Mouse (Mus musculus) MEL (cell line): ENCODE data around the gene Fam71a. TPM values are rescaled to one million over a fixed set of nuclear protein-coding genes. Genes with fewer than 3 reads are reported as not detected.

Experiments
- DNase-seq: peaks from one replicate; pipeline ENCODE4 v3.0.0; 2011; ENCODE audit warnings: low read depth, low spot score
- H3K27ac ChIP-seq: 2 replicates; pipeline ENCODE4 v1.5.1; 2012; ENCODE audit warnings: low read depth, mild to moderate bottlenecking, control low read depth, low read length, moderate library complexity; ENCODE audit not compliant: control insufficient read depth
- H3K27me3 ChIP-seq, 2 experiments: fragments of 150-350 bp in 1 of 2; sonication (generic) in 1 of 2; 2 replicates each; pipeline ENCODE4 v1.6.1; 2012; ENCODE audit warnings: low read length in 2 of 2, mild to moderate bottlenecking in 2 of 2, improper control_type of control experiment in 1 of 2, moderate library complexity in 1 of 2; ENCODE audit not compliant: insufficient read depth in 2 of 2, control insufficient read depth in 1 of 2
- H3K36me3 ChIP-seq, 2 experiments: 2 replicates each; pipeline ENCODE4 v1.6.1; 2012 to 2014; ENCODE audit warnings: low read length in 2 of 2, improper control_type of control experiment in 1 of 2, inconsistent platforms in 1 of 2, mild to moderate bottlenecking in 1 of 2; ENCODE audit not compliant: insufficient read depth in 2 of 2, control insufficient read depth in 1 of 2
- H3K4me1 ChIP-seq, 2 experiments: fragments of 150-350 bp in 1 of 2; sonication (generic) in 1 of 2; 2 replicates each; pipeline ENCODE4 v1.6.1; 2012; ENCODE audit warnings: low read length in 2 of 2, improper control_type of control experiment in 1 of 2, mild to moderate bottlenecking in 1 of 2; ENCODE audit not compliant: insufficient read depth in 2 of 2, control insufficient read depth in 1 of 2
- H3K4me3 ChIP-seq, 2 experiments: fragments of 150-350 bp in 1 of 2; sonication (generic) in 1 of 2; 2 replicates each; pipeline ENCODE4 v1.5.1; 2012; ENCODE audit warnings: low read depth in 2 of 2, low read length in 2 of 2, mild to moderate bottlenecking in 2 of 2, moderate library complexity in 2 of 2, control low read depth in 1 of 2, improper control_type of control experiment in 1 of 2; ENCODE audit not compliant: control insufficient read depth in 1 of 2, insufficient read depth in 1 of 2
- H3K79me2 ChIP-seq: 2 replicates; pipeline ENCODE4 v1.6.1; 2012; ENCODE audit warnings: mild to moderate bottlenecking, low read length, moderate library complexity; ENCODE audit not compliant: control insufficient read depth, poor library complexity, insufficient read depth
- H3K9ac ChIP-seq: 2 replicates; pipeline ENCODE4 v1.6.1; 2012; ENCODE audit warnings: low read depth, mild to moderate bottlenecking, control low read depth, low read length, moderate library complexity; ENCODE audit not compliant: control insufficient read depth, poor library complexity, severe bottlenecking
- H3K9me3 ChIP-seq: fragments of 150-350 bp; sonication (generic); replicated peaks from 2 replicates; pipeline ENCODE4 v1.6.1; 2012; ENCODE audit warnings: mild to moderate bottlenecking, low read length, improper control_type of control experiment, moderate library complexity; ENCODE audit not compliant: insufficient read depth
- BHLHE40 ChIP-seq: IDR thresholded peaks from 2 replicates; pipeline ENCODE4 v1.6.1; 2012; ENCODE audit warnings: low read depth, mild to moderate bottlenecking, inconsistent platforms, low read length, improper control_type of control experiment, borderline replicate concordance
- CHD1 ChIP-seq: IDR thresholded peaks from 2 replicates; pipeline ENCODE4 v1.6.1; 2012; ENCODE audit warnings: low read depth, mild to moderate bottlenecking, inconsistent platforms, low read length, improper control_type of control experiment
- CHD2 ChIP-seq: IDR thresholded peaks from 2 replicates; pipeline ENCODE4 v1.6.1; 2011; ENCODE audit warnings: low read length, improper control_type of control experiment
- CTCF ChIP-seq, 3 experiments: IDR thresholded peaks in 2 of 3; conservative IDR thresholded peaks in 1 of 3; 2 replicates each; pipeline ENCODE4 v1.5.1; 2011 to 2012; ENCODE audit warnings: low read length in 3 of 3, low read depth in 2 of 3, mild to moderate bottlenecking in 2 of 3, improper control_type of control experiment in 1 of 3, inconsistent platforms in 1 of 3, mixed read lengths in 1 of 3, moderate library complexity in 1 of 3; ENCODE audit not compliant: control insufficient read depth in 1 of 3, insufficient read depth in 1 of 3, poor library complexity in 1 of 3, severe bottlenecking in 1 of 3
- E2F4 ChIP-seq: IDR thresholded peaks from 2 replicates; pipeline ENCODE4 v1.6.1; 2011; ENCODE audit warnings: low read depth, low read length, improper control_type of control experiment, borderline replicate concordance
- ELF1 ChIP-seq: IDR thresholded peaks from 2 replicates; pipeline ENCODE4 v1.6.1; 2014; ENCODE audit warnings: low read depth, mild to moderate bottlenecking, inconsistent platforms, low read length, improper control_type of control experiment, moderate library complexity
- EP300 ChIP-seq, 2 experiments: IDR thresholded peaks; 2 replicates each; pipeline ENCODE4 v1.6.1; 2011; ENCODE audit warnings: improper control_type of control experiment in 2 of 2, low read length in 2 of 2, low read depth in 1 of 2, mild to moderate bottlenecking in 1 of 2
- ETS1 ChIP-seq: IDR thresholded peaks from 2 replicates; pipeline ENCODE4 v1.6.1; 2012; ENCODE audit warnings: low read depth, mild to moderate bottlenecking, inconsistent platforms, low read length, improper control_type of control experiment, moderate library complexity
- GABPA ChIP-seq: IDR thresholded peaks from 2 replicates; pipeline ENCODE4 v1.6.1; 2012; ENCODE audit warnings: low read depth, mild to moderate bottlenecking, inconsistent platforms, low read length, improper control_type of control experiment, moderate library complexity
- GATA1 ChIP-seq: IDR thresholded peaks from 2 replicates; pipeline ENCODE4 v1.6.1; 2011; ENCODE audit warnings: low read depth, low read length, improper control_type of control experiment
- HCFC1 ChIP-seq: IDR thresholded peaks from 2 replicates; pipeline ENCODE4 v1.6.1; 2012; ENCODE audit warnings: low read depth, mild to moderate bottlenecking, inconsistent platforms, low read length, improper control_type of control experiment, moderate library complexity
- JUND ChIP-seq: IDR thresholded peaks from 2 replicates; pipeline ENCODE4 v1.6.1; 2011; ENCODE audit warnings: low read depth, mild to moderate bottlenecking, improper control_type of control experiment, low read length
- KAT2A ChIP-seq: conservative IDR thresholded peaks from 2 replicates; pipeline ENCODE4 v1.6.1; 2012; ENCODE audit warnings: low read depth, low read length, improper control_type of control experiment, inconsistent platforms
- MAFK ChIP-seq: IDR thresholded peaks from 2 replicates; pipeline ENCODE4 v1.6.1; 2011; ENCODE audit warnings: low read depth, mild to moderate bottlenecking, low read length, improper control_type of control experiment, borderline replicate concordance
- MAZ ChIP-seq: IDR thresholded peaks from 2 replicates; pipeline ENCODE4 v1.6.1; 2012; ENCODE audit warnings: low read depth, mild to moderate bottlenecking, inconsistent platforms, low read length, improper control_type of control experiment
- MEF2A ChIP-seq: IDR thresholded peaks from 2 replicates; pipeline ENCODE4 v1.6.1; 2014; ENCODE audit warnings: low read depth, mild to moderate bottlenecking, inconsistent platforms, low read length, improper control_type of control experiment; ENCODE audit not compliant: poor library complexity, insufficient replicate concordance, severe bottlenecking; ENCODE audit errors: extremely low read depth
- MXI1 ChIP-seq: IDR thresholded peaks from 2 replicates; pipeline ENCODE4 v1.6.1; 2011; ENCODE audit warnings: mild to moderate bottlenecking, low read depth, low read length, improper control_type of control experiment
- MYB ChIP-seq: IDR thresholded peaks from 2 replicates; pipeline ENCODE4 v1.6.1; 2011; ENCODE audit warnings: mild to moderate bottlenecking, low read depth, low read length, improper control_type of control experiment
- MYC ChIP-seq: IDR thresholded peaks from 2 replicates; pipeline ENCODE4 v1.6.1; 2011; ENCODE audit warnings: low read depth, mild to moderate bottlenecking, low read length, improper control_type of control experiment, moderate library complexity
- NRF1 ChIP-seq: IDR thresholded peaks from 2 replicates; pipeline ENCODE4 v1.6.1; 2014; ENCODE audit warnings: low read depth, mild to moderate bottlenecking, inconsistent platforms, low read length, improper control_type of control experiment, moderate library complexity; ENCODE audit not compliant: poor library complexity, insufficient read depth, severe bottlenecking
- POLR2A ChIP-seq, 2 experiments: IDR thresholded peaks; 2 replicates each; pipeline ENCODE4 v1.6.1; 2011 to 2012; ENCODE audit warnings: low read length in 2 of 2, mild to moderate bottlenecking in 2 of 2, control low read depth in 1 of 2, improper control_type of control experiment in 1 of 2, low read depth in 1 of 2, moderate library complexity in 1 of 2; ENCODE audit not compliant: control insufficient read depth in 1 of 2, insufficient read depth in 1 of 2, poor library complexity in 1 of 2
- POLR2AphosphoS2 ChIP-seq: IDR thresholded peaks from 2 replicates; pipeline ENCODE4 v1.6.1; 2011; ENCODE audit warnings: low read length, improper control_type of control experiment
- POLR2AphosphoS5 ChIP-seq: IDR thresholded peaks from 2 replicates; pipeline ENCODE4 v1.6.1; 2012; ENCODE audit warnings: low read depth, borderline replicate concordance, mild to moderate bottlenecking, inconsistent platforms, low read length, moderate library complexity, mixed read lengths
- RAD21 ChIP-seq: IDR thresholded peaks from 2 replicates; pipeline ENCODE4 v1.6.1; 2011; ENCODE audit warnings: mild to moderate bottlenecking, low read depth, low read length, improper control_type of control experiment
- RCOR1 ChIP-seq: IDR thresholded peaks from 2 replicates; pipeline ENCODE4 v1.6.1; 2012; ENCODE audit warnings: low read depth, mild to moderate bottlenecking, inconsistent platforms, low read length, improper control_type of control experiment
- SIN3A ChIP-seq: IDR thresholded peaks from 2 replicates; pipeline ENCODE4 v1.6.1; 2012; ENCODE audit warnings: low read length, improper control_type of control experiment, inconsistent platforms
- SMC3 ChIP-seq: IDR thresholded peaks from 2 replicates; pipeline ENCODE4 v1.6.1; 2011; ENCODE audit warnings: low read depth, low read length, improper control_type of control experiment
- TAL1 ChIP-seq: IDR thresholded peaks from 2 replicates; pipeline ENCODE4 v1.6.1; 2012; ENCODE audit warnings: mild to moderate bottlenecking, inconsistent platforms, low read length, moderate library complexity, mixed read lengths
- TBP ChIP-seq: IDR thresholded peaks from 2 replicates; pipeline ENCODE4 v1.8.0; 2011; ENCODE audit warnings: low read depth, low read length, improper control_type of control experiment
- TCF12 ChIP-seq: IDR thresholded peaks from 2 replicates; pipeline ENCODE4 v1.6.1; 2014; ENCODE audit warnings: low read depth, mild to moderate bottlenecking, inconsistent platforms, low read length, improper control_type of control experiment, moderate library complexity
- UBTF ChIP-seq: IDR thresholded peaks from 2 replicates; pipeline ENCODE4 v1.6.1; 2012; ENCODE audit warnings: low read depth, mild to moderate bottlenecking, inconsistent platforms, low read length, improper control_type of control experiment, moderate library complexity, borderline replicate concordance; ENCODE audit not compliant: insufficient read depth
- USF1 ChIP-seq: IDR thresholded peaks from 2 replicates; pipeline ENCODE4 v1.6.1; 2014; ENCODE audit warnings: low read depth, mild to moderate bottlenecking, inconsistent platforms, low read length, improper control_type of control experiment, moderate library complexity
- USF2 ChIP-seq, 2 experiments: IDR thresholded peaks; 2 replicates each; pipeline ENCODE4 v1.6.1; 2011 to 2012; ENCODE audit warnings: improper control_type of control experiment in 2 of 2, low read length in 2 of 2, borderline replicate concordance in 1 of 2, inconsistent platforms in 1 of 2, low read depth in 1 of 2, mild to moderate bottlenecking in 1 of 2; ENCODE audit not compliant: insufficient read depth in 1 of 2
- ZC3H11A ChIP-seq: IDR thresholded peaks from 2 replicates; pipeline ENCODE4 v1.6.1; 2012; ENCODE audit warnings: low read depth, mild to moderate bottlenecking, inconsistent platforms, low read length, improper control_type of control experiment
- ZKSCAN1 ChIP-seq: IDR thresholded peaks from 2 replicates; pipeline ENCODE4 v1.6.1; 2012; ENCODE audit warnings: low read depth, mild to moderate bottlenecking, inconsistent platforms, low read length, improper control_type of control experiment, moderate library complexity
- ZMIZ1 ChIP-seq: IDR thresholded peaks from 2 replicates; pipeline ENCODE4 v1.6.1; 2012; ENCODE audit warnings: low read depth, mild to moderate bottlenecking, inconsistent platforms, low read length, improper control_type of control experiment, moderate library complexity
- ZNF384 ChIP-seq: IDR thresholded peaks from 2 replicates; pipeline ENCODE4 v1.6.1; 2012; ENCODE audit warnings: low read depth, mild to moderate bottlenecking, inconsistent platforms, low read length, improper control_type of control experiment
- polyA plus RNA-seq, 2 experiments: library from polyadenylated mRNA; stranded (reverse) in 1 of 2; unstranded in 1 of 2; fragments of >175 nt in 1 of 2; fragments of >200 nt in 1 of 2; gene quantifications; 2 replicates each; pipeline versions ENCODE4 v1.2.1 to v1.2.4; 2012; ENCODE audit warnings: low replicate concordance in 2 of 2, low read depth in 1 of 2; ENCODE audit not compliant: insufficient read length in 2 of 2, insufficient read depth in 1 of 2, missing spikeins in 1 of 2
- total RNA-seq: library from RNA; depleted of rRNA; stranded (reverse); fragments of 300-350 nt; gene quantifications from 2 replicates; pipeline ENCODE4 v1.2.3, GENCODE M21; 2012

The Fam71a gene
- total and polyA plus RNA-seq, 3 experiments: not detected

- H3K36me3 ChIP-seq: peaks cover 0 to 17% of the 10 kb centered on the region in 2 experiments; a peak in 2 of 4 replicates
- no peaks in the 10 kb centered on the region for H3K79me2 ChIP-seq
- peak overlapping the region; percentile 43 for H3K27ac ChIP-seq
- H3K4me1 ChIP-seq: peaks cover 12 to 28% of the 10 kb centered on the region in 2 experiments
- no peaks in the 10 kb centered on the region for H3K9me3 ChIP-seq
- H3K4me3 ChIP-seq: peak overlapping the region; percentile 29 to 36
- peak overlapping the region; percentile 40 for H3K9ac ChIP-seq
- DNase-seq: peak; percentile 68
- no peaks in the 10 kb centered on the region for H3K27me3 ChIP-seq
- TF ChIP-seq USF1 (no peak), ZNF384 (no peak), ZC3H11A (no peak), USF2 (IDR thresholded peaks at IDR 0.05; ENCODE audit: borderline replicate concordance in 1 of 2, insufficient read depth in 1 of 2, low read depth in 1 of 2, low read length in 2 of 2) (no peak), MYB (no peak), JUND (no peak), MXI1 (no peak), CHD1 (no peak), CTCF (IDR thresholded peaks at IDR 0.05 in 2 of 3, conservative IDR thresholded peaks at IDR 0.05 in 1 of 3; ENCODE audit: control insufficient read depth in 1 of 3, insufficient read depth in 1 of 3, low read depth in 2 of 3, low read length in 3 of 3, poor library complexity in 1 of 3, severe bottlenecking in 1 of 3) (no peak), MYC (no peak), TCF12 (peak; percentile 91), SIN3A (no peak), MAZ (peak; percentile 60; the same call in 1 of the 2 replicates), MEF2A (no peak), GATA1 (peak; percentile 90), GABPA (no peak), CHD2 (no peak), RCOR1 (peak; percentile 45; the same call in 1 of the 2 replicates), RAD21 (no peak), SMC3 (no peak), TBP (no peak), EP300 (IDR thresholded peaks at IDR 0.05; ENCODE audit: low read depth in 1 of 2, low read length in 2 of 2) (peak; percentile 82 to 87), ZKSCAN1 (no peak), MAFK (0 out of 2 replicates have a peak, but pooled peaks have one; percentile 19), ELF1 (peak; percentile 30; the same call in 1 of the 2 replicates), POLR2AphosphoS2 (no peak), KAT2A (no peak), HCFC1 (0 out of 2 replicates have a peak, but pooled peaks have one; percentile 25), POLR2AphosphoS5 (no peak), ETS1 (peak; percentile 84), NRF1 (no peak), E2F4 (no peak), ZMIZ1 (no peak), UBTF (no peak), BHLHE40 (no peak), TAL1 (peak; percentile 87), POLR2A (IDR thresholded peaks at IDR 0.05; ENCODE audit: control insufficient read depth in 1 of 2, insufficient read depth in 1 of 2, low read depth in 1 of 2, low read length in 2 of 2, poor library complexity in 1 of 2) (no peak)
Measured at GRCm38 (mm10) chr1:191132934-191133333, 31.7 kb downstream of the Fam71a start.
